In genomic region chr10:125787441-125788060, GRCm38 (mm10) we compare ENCODE assay signal across 9 mouse cellular contexts.
A peak's percentile ranks its signal among the peaks of the same experiment; 100 is the strongest.
DNase-seq lines count a peak whose midpoint lies in the region; ATAC-seq and TF ChIP-seq lines count a peak whose summit lies in the region.
"Had no signal": no experiment of that assay in that cellular context is flagged by ENCODE, and none has a peak within 500 bp of the region (broad histone marks: within the 10 kb centered on the region; RNA-seq: fewer than 3 reads in every experiment).

No protein-coding gene starts in this region.

- H3K9ac ChIP-seq in kidney, embryonic 14.5 days (ENCODE audit: low read depth, low read length) = 0 out of 2 replicates have a peak overlapping the region, but pooled peaks have one; percentile 46
- H3K9ac ChIP-seq in embryonic facial prominence, embryonic 14.5 days (ENCODE audit: low read depth, low read length) = peak overlapping the region; percentile 53
- peak overlapping the region; percentile 45 for H3K9ac ChIP-seq in intestine, embryonic 16.5 days (ENCODE audit: low read depth, low read length)

- 0 out of 2 replicates have a peak, but pooled peaks have one; percentile 0 for ATAC-seq in kidney, embryonic 14.5 days (ENCODE audit: low FRiP score, low TSS enrichment)
- 0 out of 2 replicates have a peak, but pooled peaks have one; percentile 9 for ATAC-seq in embryonic facial prominence, embryonic 14.5 days (ENCODE audit: low read depth)
- ATAC-seq in intestine, embryonic 16.5 days = no peak

- H3ac ChIP-seq in myocyte (ENCODE audit: control insufficient read depth, insufficient read length) = no peak overlapping the region

- H3K4me3 ChIP-seq in kidney, embryonic 14.5 days (ENCODE audit: low read length) = peak overlapping the region; percentile 25
- H3K4me3 ChIP-seq in embryonic facial prominence, embryonic 14.5 days (ENCODE audit: low read depth, low read length) = peak overlapping the region; percentile 25
- no peak overlapping the region; the same call in 1 of the 2 replicates for H3K4me3 ChIP-seq in intestine, embryonic 16.5 days (ENCODE audit: low read length)
- H3K4me3 ChIP-seq in myocyte = no peak overlapping the region

- WGBS in kidney, embryonic 14.5 days = 30% methylated on average over 19 of the region's 19 CpGs
- WGBS in embryonic facial prominence, embryonic 14.5 days = 12% methylated on average over 19 of the region's 19 CpGs
- 33% methylated on average over 19 of the region's 19 CpGs for WGBS in intestine, embryonic 16.5 days

- H3K9me3 ChIP-seq in kidney, embryonic 14.5 days (ENCODE audit: control insufficient read depth, low read length) = no peaks in the 10 kb centered on the region
- no peaks in the 10 kb centered on the region; the same call in 1 of the 2 replicates for H3K9me3 ChIP-seq in embryonic facial prominence, embryonic 14.5 days (ENCODE audit: control insufficient read depth, low read length)
- no peaks in the 10 kb centered on the region for H3K9me3 ChIP-seq in intestine, embryonic 16.5 days (ENCODE audit: control insufficient read depth, low read length)

- no peak for DNase-seq in kidney, postnatal 14 days
- peak; percentile 67 for DNase-seq in embryonic facial prominence, embryonic 14.5 days (ENCODE audit: low spot score)
- DNase-seq in layer of hippocampus, adult 11-12 months (ENCODE audit: low spot score) = no peak
- DNase-seq in spleen, postnatal 10 days (ENCODE audit: low spot score in 2 of 2) = no peak
- DNase-seq in frontal cortex, postnatal 10 days (ENCODE audit: low spot score in 2 of 2) = no peak
- DNase-seq: thymus, adult 18-20 months had no signal

- TF ChIP-seq POLR2A in myocyte (IDR thresholded peaks at IDR 0.05; ENCODE audit: insufficient read length, low read depth) = no peak

- peaks cover 23% of the 10 kb centered on the region for H3K4me1 ChIP-seq in kidney, embryonic 14.5 days (ENCODE audit: control insufficient read depth, insufficient read depth, low read length)
- peaks cover 28% of the 10 kb centered on the region for H3K4me1 ChIP-seq in embryonic facial prominence, embryonic 14.5 days (ENCODE audit: control insufficient read depth, insufficient read depth, low read length)
- peaks cover 15% of the 10 kb centered on the region for H3K4me1 ChIP-seq in intestine, embryonic 16.5 days (ENCODE audit: control insufficient read depth, insufficient read depth, low read length)

- no peaks in the 10 kb centered on the region for H3K36me3 ChIP-seq in kidney, embryonic 14.5 days (ENCODE audit: control insufficient read depth, insufficient read depth, low read length)
- H3K36me3 ChIP-seq in embryonic facial prominence, embryonic 14.5 days (ENCODE audit: control insufficient read depth, insufficient read depth, low read length) = no peaks in the 10 kb centered on the region
- H3K36me3 ChIP-seq in intestine, embryonic 16.5 days (ENCODE audit: control insufficient read depth, insufficient read depth, low read length) = no peaks in the 10 kb centered on the region
- H3K36me3 ChIP-seq in myocyte (ENCODE audit: control insufficient read depth, insufficient read depth) = no peaks in the 10 kb centered on the region

- peak overlapping the region; percentile 81 for H3K27ac ChIP-seq in kidney, embryonic 14.5 days (ENCODE audit: low read depth, low read length)
- peak overlapping the region; percentile 94 for H3K27ac ChIP-seq in embryonic facial prominence, embryonic 14.5 days (replicated peaks; ENCODE audit: low read depth, low read length)
- peak overlapping the region; percentile 72 for H3K27ac ChIP-seq in intestine, embryonic 16.5 days (ENCODE audit: low read length)

- no peaks in the 10 kb centered on the region for H3K79me2 ChIP-seq in myocyte (ENCODE audit: control insufficient read depth, insufficient read depth)

- H3K4me2 ChIP-seq in kidney, embryonic 14.5 days (replicated peaks; ENCODE audit: low read depth, low read length) = peak overlapping the region; percentile 50
- H3K4me2 ChIP-seq in embryonic facial prominence, embryonic 14.5 days (ENCODE audit: low read depth, low read length) = peak overlapping the region; percentile 57
- H3K4me2 ChIP-seq in intestine, embryonic 16.5 days (ENCODE audit: low read depth, low read length) = peak overlapping the region; percentile 56
- H3K4me2 ChIP-seq in myocyte (ENCODE audit: low read depth) = peak overlapping the region; percentile 42

- H3K27me3 ChIP-seq in kidney, embryonic 14.5 days (ENCODE audit: control insufficient read depth, insufficient read depth, low read length) = no peaks in the 10 kb centered on the region
- H3K27me3 ChIP-seq in embryonic facial prominence, embryonic 14.5 days (replicated peaks; ENCODE audit: control insufficient read depth, insufficient read depth, low read length) = no peaks in the 10 kb centered on the region
- H3K27me3 ChIP-seq in intestine, embryonic 16.5 days (replicated peaks; ENCODE audit: control insufficient read depth, insufficient read depth, low read length) = no peaks in the 10 kb centered on the region
- no peaks in the 10 kb centered on the region for H3K27me3 ChIP-seq in myocyte (ENCODE audit: control insufficient read depth, insufficient read depth, insufficient read length)

TF ChIP-seq in myocyte, 11 proteins besides CTCF, POLR2A, EP300 and RAD21:
- no peak for TF ChIP-seq SRF (IDR thresholded peaks at IDR 0.05; ENCODE audit: control insufficient read depth, insufficient read length, low read depth)
- no peak for TF ChIP-seq E2F4 (IDR thresholded peaks at IDR 0.05; ENCODE audit: insufficient read depth)
- no peak for TF ChIP-seq TCF3 (IDR thresholded peaks at IDR 0.05; ENCODE audit: insufficient read length, low read depth)
- no peak for TF ChIP-seq REST (IDR thresholded peaks at IDR 0.05; ENCODE audit: insufficient read depth, insufficient read length)
- TF ChIP-seq MYOG (IDR thresholded peaks at IDR 0.05; ENCODE audit: control insufficient read depth in 1 of 3, insufficient read depth in 1 of 3, insufficient read length in 2 of 3, low read depth in 2 of 3) = no peak
- TF ChIP-seq TCF12 (IDR thresholded peaks at IDR 0.05; ENCODE audit: insufficient read depth, poor library complexity, severe bottlenecking) = no peak
- TF ChIP-seq CEBPB (IDR thresholded peaks at IDR 0.05; ENCODE audit: insufficient read depth, poor library complexity, severe bottlenecking) = no peak
- TF ChIP-seq MAX (IDR thresholded peaks at IDR 0.05; ENCODE audit: low read depth) = no peak
- no peak for TF ChIP-seq POLR2AphosphoS2 (IDR thresholded peaks at IDR 0.05; ENCODE audit: insufficient read length, low read depth)
- no peak for TF ChIP-seq USF1 (IDR thresholded peaks at IDR 0.05; ENCODE audit: low read depth)
- TF ChIP-seq MYOD1 (IDR thresholded peaks at IDR 0.05; ENCODE audit: control insufficient read depth in 1 of 3, insufficient read length in 2 of 3, low read depth in 2 of 3) = no peak

Comparison
In these comparisons a context has a peak if more than half of its experiments do, and no peak if none do; other contexts are left out.
1. H3K4me3 ChIP-seq: peak in kidney, embryonic 14.5 days (single experiment) and embryonic facial prominence, embryonic 14.5 days (single experiment); none in intestine, embryonic 16.5 days (single experiment) and myocyte (single experiment).
2. Peak in every context shown above with its lines, with median percentiles within 50 percentile points of each other: H3K27ac ChIP-seq, H3K4me2 ChIP-seq and H3K9ac ChIP-seq.